Mouse (Mus musculus) heart, postnatal 0 days (tissue): Measurements from ENCODE around the gene Dgat2l6.

Experiments
- CTCF ChIP-seq: IDR thresholded peaks from 2 replicates; pipeline ENCODE4 v1.5.1; 2016; ENCODE audit warnings: antibody characterized with exemption, control low read depth, low read depth
- EP300 ChIP-seq: IDR thresholded peaks from 2 replicates; pipeline ENCODE4 v1.6.1; 2016; ENCODE audit warnings: antibody characterized with exemption, low read depth

DNA sequence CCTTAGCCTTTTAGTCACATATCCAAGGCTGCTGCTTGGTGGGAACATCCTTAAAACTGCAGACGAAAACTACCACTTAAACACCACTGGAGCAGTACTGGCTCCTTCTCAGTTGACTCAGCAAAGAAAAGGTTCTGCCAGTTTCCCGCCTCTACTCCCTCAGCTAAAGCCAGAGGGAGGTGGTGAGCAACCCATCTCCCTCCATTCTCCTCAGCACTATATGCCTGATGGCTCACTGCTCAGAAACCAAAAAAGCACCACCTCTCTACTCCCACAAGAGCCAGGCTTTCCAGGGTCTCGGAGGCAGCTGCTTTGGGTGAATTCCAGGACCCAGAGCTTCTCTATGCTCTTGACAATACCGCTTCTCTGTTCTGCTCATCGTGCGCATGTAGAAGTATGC is 7.0 kb upstream of the Dgat2l6 start:
- TF ChIP-seq CTCF: no peak
- TF ChIP-seq EP300: no peak
